Mouse (Mus musculus): Measurements from ENCODE around the gene Foxo6. TPM values are rescaled to one million over a fixed set of nuclear protein-coding genes. Genes with fewer than 3 reads are reported as not detected.
A peak's percentile ranks its signal among the peaks of the same experiment; 100 is the strongest.

Gene Foxo6
- polyA plus RNA-seq, 3 experiments from 2014 or later: not detected

DNA sequence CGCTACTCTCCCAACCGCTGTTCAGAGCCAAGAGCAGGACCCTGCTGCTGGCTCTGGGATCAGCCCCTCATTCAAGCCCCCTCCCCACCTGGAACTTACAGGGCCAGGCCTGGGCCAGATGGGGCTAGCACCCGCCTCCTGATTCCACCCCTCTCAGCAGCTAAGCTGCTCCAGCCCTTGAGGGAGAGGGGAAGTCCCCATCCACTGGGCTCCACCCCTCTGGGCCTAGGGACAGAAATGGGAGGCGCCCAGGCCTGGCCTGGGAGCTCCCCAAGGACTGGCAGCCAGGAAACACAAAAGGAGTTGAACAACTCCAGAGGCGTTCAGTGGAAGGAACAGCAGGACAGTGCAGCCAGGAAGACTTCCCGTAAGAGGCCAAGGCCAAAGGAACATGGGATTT is 4.0 kb downstream of the Foxo6 start:
- ATAC-seq: no peak

DNA sequence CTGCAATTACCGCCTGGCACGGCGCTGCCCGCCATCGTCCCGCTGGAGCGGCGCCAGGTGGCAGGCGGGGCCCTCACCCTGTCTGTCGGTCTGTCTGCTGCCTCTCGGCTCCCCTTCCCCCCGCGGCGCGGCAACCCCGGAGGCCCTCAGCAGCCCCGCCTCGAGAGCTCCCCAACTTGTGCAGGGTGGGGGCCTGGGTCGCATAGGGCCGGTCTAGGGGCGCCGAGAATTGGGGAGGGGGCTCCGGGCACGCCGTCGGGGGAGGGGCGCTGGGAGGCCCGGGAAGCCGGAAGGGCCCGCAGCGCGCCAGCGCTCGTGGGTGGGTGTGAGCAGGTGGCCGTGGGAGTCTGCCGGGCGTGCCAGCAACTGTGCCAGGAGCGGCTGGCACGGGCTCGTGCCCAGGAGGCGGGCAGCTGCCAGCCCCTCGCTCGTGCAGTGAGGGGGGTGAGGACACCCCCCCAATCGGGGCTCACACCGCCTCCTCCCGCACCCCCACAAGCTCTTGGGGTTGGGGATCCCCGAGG is 4.5 kb downstream of the Foxo6 start:
- ATAC-seq: peak; percentile 30

DNA sequence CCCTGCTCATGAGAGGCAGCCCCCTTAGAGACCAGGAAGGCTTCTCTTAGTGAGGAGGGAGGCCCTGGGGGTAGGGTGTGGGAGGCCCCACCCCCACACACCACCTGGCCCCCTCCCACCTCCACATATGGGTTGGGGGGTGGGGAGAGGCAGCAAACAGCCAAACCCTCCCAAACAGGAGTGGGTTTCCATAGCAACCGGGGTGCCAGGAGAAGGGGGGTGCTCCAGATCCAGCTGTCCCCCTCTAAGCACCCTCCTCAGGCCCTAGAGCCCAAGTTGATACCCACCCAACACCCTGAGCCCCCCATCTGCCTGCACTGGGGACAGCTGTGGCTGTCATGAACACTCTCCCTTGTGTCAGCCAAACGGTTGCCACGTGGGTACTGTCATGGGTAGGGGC is 6.1 kb downstream of the Foxo6 start:
- ATAC-seq: no peak

DNA sequence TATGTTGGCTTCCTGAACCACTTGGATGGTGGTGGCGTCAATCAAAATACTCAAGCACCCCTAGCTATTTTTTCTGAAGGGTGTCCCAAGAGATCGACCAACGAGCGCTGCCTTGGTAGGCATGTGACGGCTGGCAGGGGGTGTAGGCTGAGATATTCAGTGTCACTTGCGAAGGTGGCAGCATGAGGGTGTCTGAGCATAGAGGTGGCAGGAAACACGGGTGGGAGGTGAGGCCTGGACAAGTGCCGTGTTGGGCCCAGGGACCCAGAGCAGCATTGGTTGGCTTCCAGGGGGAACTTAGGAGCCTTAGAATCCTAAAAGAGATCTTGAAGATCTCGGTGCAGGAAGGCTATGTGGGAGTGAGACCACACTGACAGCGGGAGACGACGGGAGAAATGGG is 6.7 kb downstream of the Foxo6 start:
- no peak for ATAC-seq

DNA sequence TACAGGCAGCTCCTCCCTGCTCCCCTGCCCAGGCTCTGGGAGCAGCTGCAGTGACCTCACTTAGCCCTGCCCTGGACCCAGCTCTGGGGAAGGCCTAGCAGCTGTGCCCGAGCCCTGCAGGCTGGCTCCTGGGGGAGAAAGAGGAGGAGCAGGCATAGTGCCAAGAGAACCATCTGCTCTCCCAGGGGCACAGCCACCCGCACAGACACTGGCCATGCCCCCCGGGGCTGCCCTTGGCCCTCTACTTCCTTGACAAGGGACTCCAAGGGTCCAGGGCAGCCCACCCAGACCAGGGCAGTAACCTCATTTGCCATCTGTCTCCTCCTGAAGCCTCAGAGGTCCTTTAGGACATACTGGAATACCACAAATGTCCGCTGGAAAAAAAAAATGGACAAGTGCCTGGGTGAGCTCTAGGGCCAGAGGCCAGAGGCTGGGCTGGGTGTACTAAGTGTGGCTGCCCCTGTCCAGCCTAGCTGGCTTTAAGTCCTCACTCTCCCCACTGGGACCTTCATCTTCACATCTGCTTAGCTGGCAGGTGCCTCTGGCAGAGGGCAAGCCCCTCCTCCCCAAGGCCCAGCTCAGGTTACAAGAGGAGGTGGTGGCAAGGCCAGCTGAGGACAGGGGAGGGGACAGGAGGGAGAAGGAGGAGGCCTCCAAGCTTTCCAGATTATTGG is 9.8 kb downstream of the Foxo6 start:
- no peak for ATAC-seq

DNA sequence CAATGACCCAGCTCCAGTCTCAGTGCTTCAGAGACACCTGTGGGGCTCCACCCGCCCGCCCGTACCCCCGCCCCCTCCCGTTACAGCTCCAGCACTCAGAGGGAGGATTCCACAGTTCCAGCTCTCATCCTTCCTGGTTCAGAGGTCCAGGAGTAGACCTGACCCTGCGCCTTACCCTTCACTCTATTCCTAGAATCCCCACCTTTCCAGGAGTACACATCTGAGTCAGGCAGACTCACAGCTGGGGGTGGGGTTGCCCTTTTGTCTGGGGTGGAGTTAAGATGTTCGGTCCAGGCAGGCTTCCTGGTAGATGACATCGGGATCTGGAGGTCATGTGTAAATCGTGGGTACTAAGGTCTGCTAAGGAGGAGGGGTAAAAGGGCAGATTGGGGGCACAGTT is 11.7 kb downstream of the Foxo6 start:
- no peak for ATAC-seq

DNA sequence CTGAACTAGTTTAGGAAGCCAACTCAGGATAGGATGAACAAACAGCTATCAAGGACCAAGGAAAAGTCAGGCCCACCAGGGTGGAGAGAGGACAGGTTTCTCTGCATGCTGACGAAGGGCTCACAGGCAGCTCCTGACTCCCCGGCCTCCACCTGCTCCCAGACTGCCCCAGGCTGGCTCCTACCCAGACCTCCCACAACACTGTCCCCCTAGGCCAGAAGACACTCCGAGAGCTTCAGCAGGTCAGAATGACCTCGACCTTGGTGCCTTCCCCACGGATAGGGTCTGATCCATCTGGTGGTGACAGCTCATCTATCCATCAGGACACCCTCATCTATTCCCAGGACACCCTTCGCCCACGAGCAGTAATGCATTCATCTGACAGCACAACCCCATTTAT is 13.6 kb downstream of the Foxo6 start:
- ATAC-seq: no peak

DNA sequence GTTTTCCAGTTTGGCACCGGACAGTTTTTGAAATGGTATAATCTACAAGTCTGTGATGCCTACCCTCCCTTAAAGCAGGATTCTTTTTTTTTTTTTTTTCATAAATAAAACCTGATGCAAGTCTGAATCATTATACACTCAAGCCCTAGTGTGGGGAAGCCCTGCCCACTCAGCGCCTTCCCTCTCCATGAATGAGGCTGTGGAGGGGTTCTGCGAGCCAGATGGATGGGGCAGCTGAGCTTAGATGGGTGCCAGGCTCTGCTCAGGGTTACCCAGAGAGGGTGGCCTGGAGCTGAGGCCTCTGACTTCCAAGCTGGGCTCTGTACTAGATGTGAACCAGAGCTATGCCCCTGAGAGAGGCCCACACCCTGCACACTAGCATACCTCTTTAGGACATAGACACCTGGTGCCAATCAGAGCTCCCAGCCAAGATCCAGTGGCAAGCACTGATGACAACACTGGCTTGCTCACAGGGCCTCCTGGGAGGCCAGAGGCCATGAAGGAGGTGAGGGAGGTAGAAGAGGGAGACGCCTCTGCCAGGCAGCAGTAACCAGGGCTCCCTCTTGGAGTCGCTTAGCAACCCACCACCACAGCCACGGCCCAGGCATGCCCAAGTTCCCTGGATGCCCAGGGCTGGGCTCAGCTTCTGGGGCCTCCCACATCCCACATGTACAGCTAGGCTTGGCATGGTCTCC is 15.1 kb downstream of the Foxo6 start:
- ATAC-seq: no peak

DNA sequence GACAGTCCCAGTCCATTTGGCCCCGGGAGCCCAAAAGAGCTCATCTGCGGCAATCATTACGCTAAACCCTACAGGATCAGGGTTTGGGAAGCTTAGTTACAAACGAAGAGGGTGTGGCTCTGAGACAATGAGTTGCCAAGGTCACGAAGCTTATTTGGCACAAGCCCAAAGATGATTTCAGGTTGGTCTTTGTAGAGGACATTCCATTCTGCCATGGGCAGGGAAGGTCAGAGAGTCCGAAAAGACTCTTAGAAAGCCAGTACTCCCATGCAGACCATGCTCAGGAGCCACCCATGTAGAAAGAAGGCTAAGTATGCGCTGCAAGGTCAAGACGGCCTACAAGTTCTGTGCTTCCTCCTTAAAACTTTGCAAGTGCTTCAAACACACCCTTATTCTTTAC is 15.9 kb downstream of the Foxo6 start:
- no peak for ATAC-seq

DNA sequence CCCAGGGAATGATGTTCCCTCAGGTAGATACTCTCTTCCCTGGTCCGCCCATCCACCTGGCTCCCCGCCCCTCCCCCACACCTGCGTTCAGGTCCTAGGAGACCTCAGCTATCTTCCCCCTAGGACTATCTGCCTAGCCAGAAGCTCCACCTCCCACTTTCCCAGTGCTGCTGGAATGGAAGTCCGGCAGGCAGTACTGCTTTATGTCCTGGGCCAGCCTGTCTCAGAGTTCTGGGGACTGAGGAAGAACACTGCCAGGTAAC is 16.3 kb downstream of the Foxo6 start:
- ATAC-seq: no peak

DNA sequence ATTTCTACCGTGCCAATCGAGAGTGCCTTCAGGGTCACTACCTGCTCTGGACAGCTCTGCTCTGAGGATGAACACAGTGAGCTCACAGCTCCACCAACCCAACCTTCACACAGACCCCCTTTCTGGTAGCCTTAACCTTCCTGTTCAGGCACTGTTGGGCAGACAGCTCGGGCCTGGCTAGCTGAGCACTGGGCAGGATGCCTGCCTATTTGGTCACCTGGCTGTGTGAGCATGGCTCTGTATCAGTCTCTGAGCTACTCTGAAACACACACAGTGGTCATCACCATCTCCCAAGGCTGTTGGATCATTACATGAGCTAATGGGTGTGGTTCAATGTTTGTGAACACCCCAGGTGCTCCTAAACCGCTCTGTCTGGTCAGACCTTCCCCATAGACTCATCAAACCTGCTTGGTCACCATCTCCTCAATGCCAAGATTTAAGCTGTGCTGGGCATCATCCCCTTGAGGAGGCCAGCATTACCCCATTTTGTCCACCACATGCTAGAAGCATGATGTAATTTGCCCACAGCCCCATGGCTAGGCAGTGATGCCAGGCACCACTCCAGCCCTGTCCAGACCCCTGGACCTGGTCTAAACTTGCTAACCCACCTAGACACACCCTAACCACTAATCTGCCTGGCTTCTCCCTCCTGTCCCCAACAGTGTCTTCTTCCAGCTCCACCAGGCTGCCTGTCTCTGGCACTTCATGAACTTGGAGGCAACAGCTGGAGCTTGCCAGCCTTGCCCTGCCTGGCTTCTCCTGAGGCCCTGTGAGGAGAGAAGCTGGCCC is 16.8 kb downstream of the Foxo6 start:
- no peak for ATAC-seq

DNA sequence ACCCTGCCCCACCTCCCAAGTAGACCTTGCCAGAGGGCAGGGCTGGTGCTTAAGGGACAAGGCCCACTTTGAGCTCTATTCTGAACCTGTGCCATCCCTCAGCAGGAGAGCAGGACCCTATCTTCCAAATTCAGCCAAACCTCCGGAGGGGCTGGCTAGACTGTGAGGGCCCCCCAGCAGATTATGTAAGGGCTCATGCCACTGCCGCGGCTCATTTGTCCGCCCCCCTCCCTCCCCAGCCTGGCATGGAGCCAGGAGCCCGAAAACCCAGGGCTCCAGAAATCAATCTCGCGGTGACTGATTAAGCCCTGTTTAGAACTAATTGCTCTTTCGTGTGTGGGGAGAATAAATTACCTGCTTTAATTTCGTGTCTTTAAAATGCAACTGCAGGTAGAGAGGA is 17.7 kb downstream of the Foxo6 start:
- ATAC-seq: no peak

DNA sequence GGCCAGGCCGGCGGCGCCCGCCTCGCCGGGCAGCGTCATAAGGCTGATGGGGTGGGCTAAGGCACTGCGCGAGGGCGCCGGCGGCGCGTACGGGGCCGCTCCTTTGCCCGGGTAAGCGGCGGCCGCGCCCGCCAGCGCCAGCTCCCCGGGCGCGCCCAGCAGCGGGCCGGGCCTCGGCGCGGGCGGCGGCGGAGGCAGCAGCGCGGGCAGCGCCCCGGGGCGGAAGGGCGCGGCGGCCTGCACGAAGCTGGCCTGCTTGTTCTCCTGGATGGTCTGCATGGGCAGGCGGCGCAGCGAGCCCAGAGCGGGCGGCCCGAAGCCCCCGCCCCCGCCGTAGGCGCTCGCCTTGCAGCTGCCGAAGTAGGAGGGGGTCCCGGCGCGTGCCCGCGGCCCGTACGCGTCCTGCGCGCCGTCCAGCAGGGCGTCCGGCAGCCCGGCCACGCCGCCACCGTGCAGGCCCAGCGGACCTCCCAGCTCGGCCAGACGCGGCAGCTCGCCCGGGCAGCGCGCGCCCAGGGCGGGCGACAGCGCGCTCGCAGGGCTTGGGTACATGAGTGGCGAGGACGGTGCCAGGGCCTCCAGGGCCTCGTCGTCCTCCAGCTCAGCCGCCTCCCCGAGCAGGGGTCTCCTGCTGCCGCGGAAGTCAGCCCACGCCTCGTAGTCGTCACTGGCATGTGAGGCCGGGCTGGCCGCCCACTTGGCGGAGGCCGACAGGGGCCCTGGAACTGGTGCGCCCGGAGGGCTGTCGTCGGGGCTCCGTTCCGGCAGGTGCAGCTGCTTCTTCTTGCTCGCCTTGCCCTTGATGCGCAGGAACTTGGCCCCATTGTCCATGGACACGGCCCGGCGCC is 18.7 kb downstream of the Foxo6 start:
- ATAC-seq: no peak

DNA sequence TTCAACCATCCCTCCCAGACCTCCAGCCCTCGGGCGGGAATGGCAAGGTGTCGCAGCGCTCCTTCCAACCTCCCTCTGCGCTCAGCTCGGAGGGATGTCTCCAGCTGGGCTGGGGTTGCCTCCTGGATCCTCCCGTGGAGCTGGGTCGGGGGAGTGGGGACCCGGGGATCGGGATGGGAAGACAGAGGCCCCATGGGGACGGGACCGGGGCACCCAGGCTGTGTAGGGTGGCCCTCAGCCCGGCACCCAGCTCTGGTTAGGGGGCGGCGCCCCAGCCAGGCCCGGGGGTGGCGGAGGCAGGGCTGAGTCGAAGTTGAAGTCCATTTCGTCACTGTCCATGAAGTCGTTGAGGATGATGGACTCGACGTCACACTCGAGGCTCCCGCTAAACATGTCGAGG is 19.5 kb downstream of the Foxo6 start:
- ATAC-seq: no peak

DNA sequence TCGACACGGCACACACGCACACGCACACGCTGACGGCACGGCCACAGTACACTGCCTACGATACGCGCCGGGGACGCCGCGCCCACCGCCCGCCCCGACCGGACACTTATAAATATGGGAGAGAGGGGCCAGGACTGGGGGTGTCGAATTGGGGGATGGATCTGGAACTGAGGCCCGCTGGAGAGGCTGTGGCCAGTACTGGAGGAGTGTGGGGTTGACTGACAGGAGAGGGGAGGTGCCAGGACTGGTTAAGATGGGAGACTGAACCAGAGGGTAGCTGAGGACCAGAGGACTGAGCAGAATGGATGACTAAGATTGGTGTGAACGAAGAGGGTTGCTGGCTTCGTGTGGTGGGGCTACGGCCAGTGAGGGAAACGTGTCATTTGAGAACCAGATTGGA is 20.0 kb downstream of the Foxo6 start:
- no peak for ATAC-seq

DNA sequence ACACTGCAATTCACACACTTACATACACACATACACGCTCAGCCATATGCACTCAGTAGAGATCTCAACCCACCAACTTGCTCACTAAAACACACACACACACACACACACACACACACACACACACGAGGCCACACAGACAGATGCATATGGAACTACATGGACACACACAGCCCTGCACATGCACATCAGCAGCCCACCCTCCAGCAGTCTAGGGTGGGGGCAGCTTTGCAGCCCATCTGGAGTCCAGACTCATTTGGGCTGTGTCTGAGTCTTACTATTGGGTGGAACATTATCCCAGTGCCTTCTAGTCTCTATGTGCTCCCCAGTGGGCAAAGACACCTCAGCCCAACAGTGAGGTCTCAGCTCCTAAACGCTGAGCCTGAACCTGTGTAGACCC is 23.0 kb downstream of the Foxo6 start:
- ATAC-seq: no peak

DNA sequence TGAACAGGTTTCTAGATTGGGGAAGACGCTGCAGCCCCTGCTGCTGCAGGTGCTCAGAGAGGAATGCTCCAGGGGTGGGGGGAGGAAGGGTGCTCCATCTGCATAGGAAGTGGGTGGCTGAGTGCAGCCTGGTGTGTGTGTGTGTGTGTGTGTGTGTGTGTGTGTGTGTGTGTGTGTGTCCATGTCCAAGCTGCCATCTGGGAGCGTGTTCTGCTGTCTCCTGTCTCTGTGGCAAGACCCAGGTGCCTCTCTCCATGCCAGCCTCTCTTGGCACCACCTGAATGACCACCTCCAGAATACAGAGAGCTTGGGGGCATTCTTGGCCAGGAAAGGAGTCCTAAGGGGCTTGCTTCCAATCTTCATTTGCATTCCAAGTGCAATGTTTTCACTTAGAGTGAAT is 24.4 kb downstream of the Foxo6 start:
- ATAC-seq: no peak

DNA sequence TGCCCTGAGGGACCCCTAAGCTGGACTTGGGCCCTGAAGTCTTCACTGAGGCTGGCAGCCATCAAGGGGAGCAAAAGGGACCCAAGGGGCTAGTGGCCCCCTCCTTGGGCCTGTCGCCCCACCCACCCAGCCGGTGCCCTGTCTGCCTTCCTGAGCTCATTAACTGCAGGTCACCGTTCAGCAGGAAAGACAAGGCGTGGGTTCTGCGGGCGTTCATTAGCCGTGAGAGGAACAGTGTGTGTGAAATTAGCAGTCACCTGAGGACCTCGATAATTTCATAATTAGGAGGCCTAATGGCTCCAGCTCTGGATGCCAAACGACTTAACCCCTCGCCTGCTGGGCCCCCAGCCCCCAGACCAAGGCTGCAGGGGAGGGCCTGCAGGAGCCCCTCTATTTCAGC is 24.9 kb downstream of the Foxo6 start:
- ATAC-seq: no peak

DNA sequence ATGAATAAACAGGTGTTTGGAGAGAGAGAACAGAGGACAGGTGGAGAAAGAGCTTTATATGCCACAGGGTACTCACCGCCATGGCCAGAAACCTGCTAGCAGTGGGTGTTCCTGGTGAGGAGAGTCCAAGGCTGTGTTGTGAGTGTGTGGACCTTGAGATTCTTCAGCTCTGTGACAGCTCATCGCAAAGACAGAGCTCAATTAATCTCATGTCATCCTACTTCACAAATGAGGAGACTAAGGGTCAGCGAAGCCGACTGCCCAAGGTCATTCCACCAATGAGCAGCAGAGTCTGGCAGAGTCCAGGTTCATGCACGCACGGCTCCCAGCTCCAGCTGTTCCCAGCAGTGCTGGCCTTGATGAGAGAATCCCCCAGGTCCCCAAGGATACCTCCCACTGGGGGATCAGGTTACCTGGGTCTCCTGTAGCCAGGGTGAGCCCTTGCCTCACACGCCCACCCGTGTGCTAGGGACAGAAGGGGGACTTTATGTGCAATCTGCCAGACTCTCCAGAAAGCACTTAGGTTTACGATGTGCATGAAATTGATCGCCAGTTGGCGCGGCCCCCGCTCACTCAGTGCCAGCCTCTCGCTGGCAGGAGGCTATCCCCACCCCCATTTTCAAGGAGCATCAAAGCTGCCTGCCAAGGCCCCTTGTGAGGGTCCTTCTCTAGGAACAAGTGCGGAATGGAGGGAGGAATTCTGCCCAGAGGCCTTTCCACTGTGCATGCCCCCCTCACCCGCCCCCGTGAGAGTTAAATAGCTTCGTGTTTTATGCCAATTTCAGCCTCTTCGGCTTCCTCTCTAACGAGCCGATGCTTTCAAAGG is 27.6 kb downstream of the Foxo6 start:
- ATAC-seq: no peak

DNA sequence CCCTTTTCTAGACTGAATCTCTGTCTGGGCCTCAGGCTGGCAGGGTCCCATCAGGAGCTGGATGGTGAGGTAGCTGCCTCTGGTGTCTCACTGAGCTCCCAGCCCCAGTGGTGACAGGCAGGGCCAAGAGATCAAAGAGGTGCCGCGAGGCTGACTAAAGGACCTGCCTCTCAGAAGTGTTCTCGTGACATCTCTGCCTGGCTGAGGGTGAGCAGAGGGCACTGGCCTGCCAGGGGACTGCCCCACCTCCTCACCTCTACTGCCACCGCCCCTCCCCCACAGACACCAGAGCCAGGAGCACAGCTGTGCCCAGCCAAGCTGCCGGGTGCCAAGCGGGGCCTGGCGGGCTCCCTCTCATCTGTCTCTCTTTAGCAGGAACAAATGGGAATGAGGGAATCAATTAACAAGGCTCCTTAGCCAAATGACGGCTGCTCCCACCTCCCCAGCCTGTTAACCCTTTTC is 38.3 kb downstream of the Foxo6 start:
- no peak for ATAC-seq

DNA sequence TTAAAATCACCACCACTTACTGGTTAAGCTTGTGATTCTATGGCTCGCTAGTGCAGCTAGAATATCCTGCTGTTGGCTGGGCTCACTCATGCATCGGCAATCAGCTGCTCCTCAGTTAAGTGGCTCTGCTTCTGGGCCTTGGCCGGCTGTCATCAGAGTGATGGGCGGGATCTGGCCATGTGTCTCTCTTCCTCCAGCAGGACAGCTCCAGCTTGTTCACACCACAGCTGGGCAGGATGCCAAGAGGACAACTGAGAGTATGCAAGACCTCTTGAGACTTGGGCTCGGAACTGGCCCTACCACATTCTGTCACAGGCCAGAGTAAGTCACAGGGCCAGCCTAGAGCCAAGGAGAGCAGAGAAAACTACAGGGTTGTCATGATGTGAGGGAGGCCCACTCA is 39.7 kb downstream of the Foxo6 start:
- ATAC-seq: no peak

DNA sequence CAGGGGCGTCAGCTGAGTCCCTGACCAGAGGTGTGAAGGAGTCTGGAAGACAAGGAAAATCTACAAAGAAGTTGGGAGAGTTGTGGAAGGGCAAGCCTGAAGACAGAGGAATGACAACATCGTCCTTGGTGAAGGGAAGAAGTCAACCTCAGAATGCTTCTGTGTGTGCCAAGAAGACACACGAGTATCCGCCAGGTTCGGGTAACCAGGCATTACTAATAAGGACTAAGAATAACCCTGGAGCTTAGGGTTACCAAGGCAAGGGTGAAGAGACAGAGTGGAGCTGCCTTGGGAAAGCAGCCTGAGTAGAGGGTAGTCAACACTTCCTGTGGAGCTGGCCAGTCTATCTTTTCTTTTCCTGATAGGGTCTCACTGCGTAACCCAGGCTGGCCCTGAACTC is 41.1 kb downstream of the Foxo6 start:
- no peak for ATAC-seq

Measured in inflammation-experienced regulatory T-cells, adult 6 months (primary cell).